Mouse (Mus musculus): ENCODE results near the gene Skint3. TPM values are rescaled to one million over a fixed set of nuclear protein-coding genes. Genes with fewer than 3 reads are reported as not detected.
"Not testable (repeated sequence)": the region's sequence is repeated elsewhere in the genome, so short reads cannot be mapped to it uniquely, and the experiment has no call there.

Skint3 gene
- polyA plus RNA-seq, 1 experiment from 2014 or later, result not detected

GRCm38 (mm10) chr4:112349111-112349510, 117.1 kb downstream of the Skint3 start:
- not testable (repeated sequence) for H3K36me3 ChIP-seq (ENCODE audit: control insufficient read depth, insufficient read depth, low read length); H3K27me3 ChIP-seq (ENCODE audit: control insufficient read depth, insufficient read depth, low read length); ATAC-seq (replicated peaks; ENCODE audit: low FRiP score); H3K4me3 ChIP-seq (ENCODE audit: low read depth, low read length); H3K27ac ChIP-seq (ENCODE audit: low read depth, low read length); H3K9me3 ChIP-seq (ENCODE audit: control insufficient read depth, low read length); H3K4me2 ChIP-seq (ENCODE audit: low read depth, low read length, severe bottlenecking); H3K9ac ChIP-seq (ENCODE audit: low read length); DNase-seq (ENCODE audit: low spot score); H3K4me1 ChIP-seq (replicated peaks; ENCODE audit: control insufficient read depth, insufficient read depth, low read length)
- 90% methylated on average over 16 of the region's 17 CpGs for WGBS

Other genes with a start within 250 kb of the Skint3 start
- not detected in 2 replicates for gene Skint1, start 226.0 kb upstream of the Skint3 start, polyA plus RNA-seq (2014; fragmentation: Nextera tagmentation; extraction: Ambion mirVana)
- not detected in 2 replicates for gene Skint4, start 160.2 kb upstream of the Skint3 start, polyA plus RNA-seq (2014; fragmentation: Nextera tagmentation; extraction: Ambion mirVana)
- gene Skint9, start 201.7 kb downstream of the Skint3 start, polyA plus RNA-seq (2014; fragmentation: Nextera tagmentation; extraction: Ambion mirVana), result not detected in 2 replicates